Mouse (Mus musculus): Measurements from ENCODE around the gene 4933412E24Rik. TPM values are rescaled to one million over a fixed set of nuclear protein-coding genes. Genes with fewer than 3 reads are reported as not detected.

4933412E24Rik gene
- polyA plus RNA-seq (2012; rRNA removed), result not detected in 2 replicates

GRCm38 (mm10) chr15:60016513-60016912 is at the start of gene 4933412E24Rik:
Gene 4933412E24Rik, minus strand, starts transcription at chr15:60016613.

